Mouse (Mus musculus) myocyte (in vitro differentiated cells): ENCODE data around the gene Cacna1e. TPM values are rescaled to one million over a fixed set of nuclear protein-coding genes. Genes with fewer than 3 reads are reported as not detected.

Source experiments
- H3K27me3 ChIP-seq: one replicate; pipeline ENCODE4 v1.6.1; 2011; ENCODE audit not compliant: control insufficient read depth, insufficient read depth, insufficient read length
- H3K36me3 ChIP-seq: one replicate; pipeline ENCODE4 v1.6.1; 2011; ENCODE audit not compliant: control insufficient read depth, insufficient read depth
- H3K4me2 ChIP-seq: one replicate; pipeline ENCODE4 v1.6.1; 2011; ENCODE audit warnings: low read depth, control low read depth
- H3K4me3 ChIP-seq: one replicate; pipeline ENCODE4 v1.5.1; 2011; ENCODE audit warnings: mild to moderate bottlenecking, control low read depth, moderate library complexity
- H3K79me2 ChIP-seq: one replicate; pipeline ENCODE4 v1.6.1; 2011; ENCODE audit not compliant: control insufficient read depth, insufficient read depth
- H3ac ChIP-seq: one replicate; pipeline ENCODE4 v1.6.1; 2011; ENCODE audit not compliant: control insufficient read depth, insufficient read length
- CEBPB ChIP-seq: IDR thresholded peaks from 2 replicates; pipeline ENCODE4 v1.6.1; 2011; ENCODE audit warnings: mild to moderate bottlenecking, moderate library complexity; ENCODE audit not compliant: poor library complexity, insufficient read depth, severe bottlenecking
- E2F4 ChIP-seq: IDR thresholded peaks from one replicate; pipeline ENCODE4 v1.6.1; 2011; ENCODE audit warnings: mild to moderate bottlenecking, control low read depth, moderate library complexity; ENCODE audit not compliant: insufficient read depth
- MAX ChIP-seq: IDR thresholded peaks from one replicate; pipeline ENCODE4 v1.6.1; 2011; ENCODE audit warnings: low read depth, mild to moderate bottlenecking, control low read depth
- MYOD1 ChIP-seq, 3 experiments: IDR thresholded peaks; one replicate each; pipeline ENCODE4 v1.6.1; 2011; ENCODE audit warnings: control low read depth in 2 of 3, low read depth in 2 of 3, mild to moderate bottlenecking in 2 of 3, moderate library complexity in 1 of 3; ENCODE audit not compliant: insufficient read length in 2 of 3, control insufficient read depth in 1 of 3
- MYOG ChIP-seq, 3 experiments: IDR thresholded peaks; one replicate each; pipeline ENCODE4 v1.6.1; 2011; ENCODE audit warnings: control low read depth in 2 of 3, low read depth in 2 of 3, mild to moderate bottlenecking in 2 of 3; ENCODE audit not compliant: insufficient read length in 2 of 3, control insufficient read depth in 1 of 3, insufficient read depth in 1 of 3
- POLR2A ChIP-seq: IDR thresholded peaks from one replicate; pipeline ENCODE4 v1.6.1; 2011; ENCODE audit warnings: low read depth, mild to moderate bottlenecking, control low read depth, moderate library complexity; ENCODE audit not compliant: insufficient read length
- POLR2AphosphoS2 ChIP-seq: IDR thresholded peaks from one replicate; pipeline ENCODE4 v1.6.1; 2011; ENCODE audit warnings: low read depth, control low read depth; ENCODE audit not compliant: insufficient read length
- REST ChIP-seq: IDR thresholded peaks from one replicate; pipeline ENCODE4 v1.6.1; 2011; ENCODE audit warnings: mild to moderate bottlenecking, control low read depth, moderate library complexity; ENCODE audit not compliant: insufficient read depth, insufficient read length
- SRF ChIP-seq: IDR thresholded peaks from one replicate; pipeline ENCODE4 v1.6.1; 2011; ENCODE audit warnings: low read depth; ENCODE audit not compliant: control insufficient read depth, insufficient read length
- TCF12 ChIP-seq: IDR thresholded peaks from one replicate; pipeline ENCODE4 v1.6.1; 2011; ENCODE audit warnings: mild to moderate bottlenecking, control low read depth; ENCODE audit not compliant: poor library complexity, insufficient read depth, severe bottlenecking
- TCF3 ChIP-seq: IDR thresholded peaks from one replicate; pipeline ENCODE4 v1.6.1; 2011; ENCODE audit warnings: low read depth, control low read depth; ENCODE audit not compliant: insufficient read length
- USF1 ChIP-seq: IDR thresholded peaks from one replicate; pipeline ENCODE4 v1.6.1; 2011; ENCODE audit warnings: low read depth, mild to moderate bottlenecking, control low read depth, moderate library complexity
- polyA plus RNA-seq: library from polyadenylated mRNA; unstranded; fragments of >200 nt; fragmentation: generic; extraction: Trizol; gene quantifications from one replicate; pipeline ENCODE4 v1.2.1, GENCODE M21; 2012; ENCODE audit warnings: missing spikeins

Gene Cacna1e
- polyA plus RNA-seq, 1 experiment, result not detected

DNA sequence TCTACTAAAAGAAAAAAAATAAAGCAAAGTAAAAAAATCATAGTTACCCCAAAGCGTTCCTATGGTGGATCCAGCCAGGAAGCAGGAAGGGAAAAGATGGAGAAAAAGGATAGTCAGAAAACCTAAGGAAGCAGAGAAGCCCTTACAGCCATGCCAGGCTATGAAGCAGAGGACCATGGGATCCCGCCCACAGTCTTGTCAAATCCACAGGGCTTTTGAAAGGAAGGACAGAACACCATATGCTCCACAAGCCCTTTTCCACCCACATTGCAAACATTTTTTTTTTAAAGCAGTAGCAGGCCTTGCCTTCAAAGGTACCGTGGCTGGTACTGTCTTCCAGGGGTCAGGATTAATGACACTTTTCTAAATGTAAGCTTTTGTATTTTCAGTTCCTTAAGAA lies 433.5 kb downstream of the Cacna1e start:
- Histone ChIP-seq H3K79me2 (no peaks in the 10 kb centered on the region), H3ac (no peak overlapping the region), H3K36me3 (no peaks in the 10 kb centered on the region), H3K27me3 (no peaks in the 10 kb centered on the region), H3K4me3 (no peak overlapping the region), H3K4me2 (no peak overlapping the region)
- TF ChIP-seq E2F4 (no peak), SRF (no peak), MYOG (IDR thresholded peaks at IDR 0.05; ENCODE audit: control insufficient read depth in 1 of 3, insufficient read depth in 1 of 3, insufficient read length in 2 of 3, low read depth in 2 of 3) (no peak), REST (no peak), MAX (no peak), MYOD1 (IDR thresholded peaks at IDR 0.05; ENCODE audit: control insufficient read depth in 1 of 3, insufficient read length in 2 of 3, low read depth in 2 of 3) (no peak), CEBPB (no peak), USF1 (no peak), TCF3 (no peak), POLR2A (no peak), POLR2AphosphoS2 (no peak), TCF12 (no peak)

DNA sequence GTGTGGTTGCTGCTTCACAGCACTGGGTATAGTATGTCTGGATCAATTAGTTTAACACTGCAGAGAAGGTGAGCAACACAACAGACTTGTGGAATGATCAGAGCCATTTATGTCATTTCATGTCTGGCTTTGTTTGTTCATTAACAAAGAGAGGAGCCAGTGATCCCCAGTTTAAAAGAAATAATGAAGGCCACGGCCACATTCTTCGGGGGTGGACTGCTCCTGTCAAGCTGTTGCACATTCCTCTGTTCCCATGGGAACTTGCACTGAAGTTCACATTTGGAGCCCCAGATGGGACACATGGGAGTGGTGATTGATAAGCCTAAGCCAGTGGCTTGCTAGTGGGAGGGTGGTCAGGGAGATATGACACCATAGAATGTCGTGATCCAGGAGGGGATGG lies 437.8 kb downstream of the Cacna1e start:
- TF ChIP-seq USF1 (no peak), MAX (no peak), MYOD1 (IDR thresholded peaks at IDR 0.05; ENCODE audit: control insufficient read depth in 1 of 3, insufficient read length in 2 of 3, low read depth in 2 of 3) (no peak)
- H3K27me3 ChIP-seq, result no peaks in the 10 kb centered on the region
- no peaks in the 10 kb centered on the region for H3K36me3 ChIP-seq
- H3K4me2 ChIP-seq, result no peak overlapping the region
- H3ac ChIP-seq, result no peak overlapping the region
- H3K4me3 ChIP-seq, result no peak overlapping the region
- no peaks in the 10 kb centered on the region for H3K79me2 ChIP-seq

DNA sequence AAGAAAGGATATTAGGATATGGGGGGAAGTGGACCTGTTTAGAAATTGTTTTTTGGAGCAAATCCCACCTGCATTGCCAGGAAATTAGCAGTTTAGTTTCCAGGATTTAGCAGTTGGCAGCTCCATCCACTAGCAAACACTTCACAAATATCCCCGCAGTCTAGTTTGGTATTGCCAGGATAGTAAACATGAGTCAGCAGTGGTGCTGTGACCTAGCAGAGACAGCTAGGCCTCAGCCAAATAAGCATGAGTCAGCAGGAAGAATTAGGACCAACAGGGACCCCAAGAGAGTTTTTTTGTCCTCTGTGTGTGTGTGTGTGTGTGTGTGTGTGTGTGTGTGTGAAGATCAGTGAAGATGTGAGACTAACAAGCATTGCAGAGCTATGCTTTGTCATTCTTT lies 450.8 kb downstream of the Cacna1e start:
- TF ChIP-seq TCF12 (no peak), TCF3 (no peak), POLR2AphosphoS2 (no peak), POLR2A (no peak), REST (no peak), SRF (no peak), USF1 (no peak), MAX (no peak), E2F4 (no peak), MYOD1 (IDR thresholded peaks at IDR 0.05; ENCODE audit: control insufficient read depth in 1 of 3, insufficient read length in 2 of 3, low read depth in 2 of 3) (no peak), MYOG (IDR thresholded peaks at IDR 0.05; ENCODE audit: control insufficient read depth in 1 of 3, insufficient read depth in 1 of 3, insufficient read length in 2 of 3, low read depth in 2 of 3) (no peak), CEBPB (no peak)
- no peak overlapping the region for H3K4me2 ChIP-seq

GRCm38 (mm10) chr1:154433112-154433511 lies 451.2 kb downstream of the Cacna1e start:
- Histone ChIP-seq H3K27me3 (no peaks in the 10 kb centered on the region), H3K79me2 (no peaks in the 10 kb centered on the region), H3ac (no peak overlapping the region), H3K4me2 (no peak overlapping the region), H3K4me3 (no peak overlapping the region), H3K36me3 (no peaks in the 10 kb centered on the region)
- no peak for TF ChIP-seq REST
- no peak for TF ChIP-seq POLR2A
- no peak for TF ChIP-seq E2F4
- TF ChIP-seq MAX, result no peak
- no peak for TF ChIP-seq TCF12
- no peak for TF ChIP-seq MYOD1 (IDR thresholded peaks at IDR 0.05; ENCODE audit: control insufficient read depth in 1 of 3, insufficient read length in 2 of 3, low read depth in 2 of 3)
- TF ChIP-seq POLR2AphosphoS2, result no peak
- no peak for TF ChIP-seq SRF
- no peak for TF ChIP-seq MYOG (IDR thresholded peaks at IDR 0.05; ENCODE audit: control insufficient read depth in 1 of 3, insufficient read depth in 1 of 3, insufficient read length in 2 of 3, low read depth in 2 of 3)
- no peak for TF ChIP-seq CEBPB

More for the DNA sequence above, 450.8 kb downstream of the Cacna1e start:
- Histone ChIP-seq H3ac (no peak overlapping the region), H3K36me3 (no peaks in the 10 kb centered on the region), H3K79me2 (no peaks in the 10 kb centered on the region), H3K27me3 (no peaks in the 10 kb centered on the region), H3K4me3 (no peak overlapping the region)

GRCm38 (mm10) chr1:154428276-154428675 lies 456.0 kb downstream of the Cacna1e start:
- TF ChIP-seq MYOD1 (IDR thresholded peaks at IDR 0.05; ENCODE audit: control insufficient read depth in 1 of 3, insufficient read length in 2 of 3, low read depth in 2 of 3) (no peak), SRF (no peak), TCF12 (no peak), REST (no peak), E2F4 (no peak), POLR2A (no peak), MAX (no peak), POLR2AphosphoS2 (no peak)
- H3K79me2 ChIP-seq, result no peaks in the 10 kb centered on the region
- H3K36me3 ChIP-seq, result no peaks in the 10 kb centered on the region
- H3K4me3 ChIP-seq, result no peak overlapping the region
- no peaks in the 10 kb centered on the region for H3K27me3 ChIP-seq
- H3K4me2 ChIP-seq, result no peak overlapping the region
- H3ac ChIP-seq, result no peak overlapping the region
